Mouse (Mus musculus): ENCODE data around the gene Bmp10.

GRCm38 (mm10) chr6:87389455-87389989, 39.3 kb upstream of the Bmp10 start:
- TF ChIP-seq POLR2A (IDR thresholded peaks at IDR 0.05; ENCODE audit: insufficient read length, low read depth) = no peak
- no peak for TF ChIP-seq MAX (IDR thresholded peaks at IDR 0.05; ENCODE audit: low read depth)
